Mouse (Mus musculus): Measurements from ENCODE around the gene Rhof.

The Rhof gene

GRCm38 (mm10) chr5:123110296-123110721 is 22.2 kb downstream of the Rhof start:
- DNase-seq (ENCODE audit: low read depth, low spot score): no peak

DNA sequence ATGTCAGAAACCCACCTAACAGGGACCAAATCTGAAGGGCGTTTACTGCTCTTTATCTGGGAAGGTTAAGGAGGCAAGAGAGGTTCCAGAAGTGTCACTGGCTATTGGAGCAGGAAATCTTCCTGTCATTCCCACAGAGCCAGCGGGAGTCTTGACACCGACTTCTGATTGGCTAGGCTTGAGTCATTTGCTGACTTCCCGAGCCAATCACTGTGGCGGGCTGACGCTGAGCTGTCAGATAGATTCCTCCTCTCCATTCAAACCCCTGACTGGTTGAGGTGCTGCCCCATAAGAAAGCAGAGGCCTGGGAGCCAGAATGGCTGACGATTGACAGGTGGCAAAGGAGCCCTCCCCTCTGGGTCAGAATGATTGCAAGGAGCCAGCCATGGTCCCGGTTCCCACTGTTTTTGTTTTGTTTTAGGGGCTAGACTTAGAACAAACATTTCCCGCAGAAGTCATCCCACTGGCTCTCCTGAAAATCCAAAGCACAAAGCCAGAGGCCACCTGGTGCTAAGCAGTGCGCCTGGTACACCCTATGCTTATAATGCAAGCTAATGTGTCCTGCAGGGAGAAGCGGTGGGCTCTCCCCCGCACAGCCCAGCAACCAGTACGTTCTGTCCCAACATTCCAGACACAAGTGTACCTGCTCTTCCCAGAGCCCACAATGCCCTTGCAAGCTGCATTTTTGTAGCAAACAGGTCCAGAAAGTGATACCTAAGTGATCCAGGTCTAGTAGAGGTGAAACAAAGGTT is 22.9 kb downstream of the Rhof start:
- no peak for DNase-seq (ENCODE audit: low read depth, low spot score)

GRCm38 (mm10) chr5:123104769-123105168 is 27.7 kb downstream of the Rhof start:
- DNase-seq (ENCODE audit: low read depth, low spot score): no peak

- peak; percentile 65 for DNase-seq (ENCODE audit: low read depth, low spot score)
Measured at GRCm38 (mm10) chr5:123103556-123103955, 28.9 kb downstream of the Rhof start.

DNA sequence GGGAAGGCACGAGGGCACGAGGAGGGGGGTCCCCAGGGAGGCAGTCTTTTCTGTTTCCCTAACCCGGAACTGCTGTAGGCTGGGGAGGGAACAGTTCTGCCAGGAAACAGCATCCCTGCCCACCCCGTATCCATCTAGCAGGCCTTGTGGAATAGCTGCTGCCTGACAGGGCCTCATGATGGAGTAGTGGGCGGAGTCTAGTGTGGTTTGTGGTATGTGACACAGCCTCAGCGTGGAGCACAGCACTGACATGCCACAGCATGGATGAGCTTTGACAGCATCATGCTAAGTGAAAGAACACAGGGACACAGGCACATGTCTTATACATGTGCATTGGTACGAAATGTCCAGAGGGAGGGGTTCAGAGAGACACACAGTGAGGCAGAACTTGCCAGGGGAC is 30.1 kb downstream of the Rhof start:
- no peak for DNase-seq (ENCODE audit: low read depth, low spot score)

DNA sequence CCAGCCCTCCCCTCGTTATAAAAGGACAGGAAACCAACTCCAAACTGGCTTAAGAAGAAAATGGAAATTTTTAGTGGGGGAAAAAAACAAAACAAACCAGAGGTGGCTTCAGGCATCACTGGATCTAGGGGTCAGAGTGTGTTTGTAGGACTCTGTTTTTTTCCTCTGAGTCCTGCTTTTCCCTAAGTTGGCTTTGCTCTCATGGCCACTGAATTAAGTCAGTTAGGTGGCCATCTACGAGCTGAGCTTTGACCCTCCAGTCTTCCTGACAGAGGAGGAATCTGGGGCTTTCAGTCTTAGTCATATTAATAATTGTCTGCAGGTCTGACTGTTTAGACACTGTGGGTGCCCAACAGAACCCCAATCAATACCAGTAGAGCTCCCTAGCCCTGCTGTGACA is 34.0 kb downstream of the Rhof start:
- no peak for DNase-seq (ENCODE audit: low read depth, low spot score)

DNA sequence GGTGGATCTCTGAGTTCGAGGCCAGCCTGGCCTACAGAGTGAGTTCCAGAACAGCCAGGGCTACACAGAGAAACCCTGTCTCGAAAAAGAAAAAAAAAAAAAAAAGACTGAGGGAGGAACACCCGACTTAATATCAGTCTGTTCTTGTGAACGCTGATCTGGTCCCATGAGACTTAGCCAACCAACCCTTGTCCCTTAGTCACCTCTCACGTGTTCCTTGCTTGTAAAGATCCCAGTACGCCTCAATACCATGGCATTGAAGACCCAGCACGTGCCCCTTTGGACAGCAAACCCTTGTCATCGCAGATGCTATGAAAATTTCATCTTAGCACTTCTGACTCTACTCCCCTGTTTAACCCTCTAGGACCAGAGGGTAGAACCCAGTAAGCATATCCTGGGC is 36.2 kb downstream of the Rhof start:
- no peak for DNase-seq (ENCODE audit: low read depth, low spot score)

DNA sequence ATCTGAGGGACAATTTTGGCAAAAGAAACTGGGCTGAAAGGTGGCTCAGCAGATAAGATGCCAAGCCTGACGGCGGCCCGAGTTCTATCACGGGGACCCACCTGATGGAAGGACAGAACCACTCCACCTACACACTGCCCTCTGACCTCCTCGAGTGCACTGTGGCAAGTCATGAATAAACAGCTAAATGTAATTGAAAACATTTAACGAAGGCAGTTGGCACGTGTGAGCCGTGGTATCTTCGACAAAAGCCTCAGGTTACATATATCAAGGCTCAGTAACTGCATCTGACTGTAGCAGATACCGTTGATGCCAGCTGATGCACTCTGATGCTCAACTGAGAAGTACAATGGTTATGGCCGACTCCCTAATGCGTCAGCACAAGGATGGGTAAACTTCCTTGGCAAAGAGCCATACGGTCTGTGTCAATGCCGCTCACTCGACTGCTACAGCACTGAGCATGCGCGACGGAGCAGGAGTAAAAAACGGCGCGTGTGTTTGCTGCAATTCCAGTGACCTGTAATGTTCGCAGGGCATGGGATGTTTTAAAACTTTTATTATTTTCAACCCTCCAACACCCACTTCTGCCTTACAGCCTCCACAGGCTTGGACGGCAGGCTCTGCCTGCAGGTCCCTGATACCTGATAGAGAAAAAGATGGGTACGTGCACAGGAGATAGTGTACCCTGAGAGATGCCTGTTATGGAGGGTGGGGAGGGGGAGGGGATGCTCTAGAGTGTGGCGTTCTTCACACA is 38.1 kb downstream of the Rhof start:
- DNase-seq (ENCODE audit: low read depth, low spot score): no peak

GRCm38 (mm10) chr5:123093077-123093633 is 39.3 kb downstream of the Rhof start:
- DNase-seq (ENCODE audit: low read depth, low spot score): no peak

DNA sequence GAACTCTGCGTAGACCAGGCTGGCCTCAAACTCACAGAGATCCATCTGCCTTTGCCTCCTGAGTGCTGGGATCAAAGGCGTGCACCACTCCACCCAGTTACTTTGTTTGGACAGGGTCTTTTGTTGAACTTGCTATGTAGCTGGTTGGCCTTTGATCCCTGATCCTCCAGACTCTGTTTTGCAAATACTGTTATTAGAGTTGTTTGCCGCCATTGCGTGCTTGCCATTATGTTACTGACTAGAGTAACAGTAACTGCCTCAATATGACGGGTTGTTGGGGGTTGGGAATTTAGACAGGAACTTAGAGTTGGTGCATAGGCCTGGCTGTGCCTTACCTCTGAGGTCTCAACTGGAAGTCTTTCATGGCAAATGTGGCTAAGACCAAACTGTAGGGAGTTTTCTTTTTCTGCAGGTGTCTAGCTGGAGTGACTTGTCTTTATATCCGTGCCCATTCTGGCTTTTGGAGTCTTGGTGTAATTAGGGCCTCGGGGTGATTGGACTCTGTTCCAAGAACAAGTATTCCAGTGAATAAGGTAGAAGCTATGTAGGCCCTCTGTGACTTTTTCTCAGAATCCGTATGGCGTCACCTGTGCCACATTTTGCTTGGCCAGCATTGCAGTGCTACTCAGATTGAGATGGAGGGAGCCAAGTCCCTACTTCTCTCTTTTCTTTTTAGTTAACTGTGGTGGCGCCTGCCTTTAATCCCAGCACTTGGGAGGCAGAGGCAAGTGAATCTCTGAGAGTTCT is 41.8 kb downstream of the Rhof start:
- no peak for DNase-seq (ENCODE audit: low read depth, low spot score)

DNA sequence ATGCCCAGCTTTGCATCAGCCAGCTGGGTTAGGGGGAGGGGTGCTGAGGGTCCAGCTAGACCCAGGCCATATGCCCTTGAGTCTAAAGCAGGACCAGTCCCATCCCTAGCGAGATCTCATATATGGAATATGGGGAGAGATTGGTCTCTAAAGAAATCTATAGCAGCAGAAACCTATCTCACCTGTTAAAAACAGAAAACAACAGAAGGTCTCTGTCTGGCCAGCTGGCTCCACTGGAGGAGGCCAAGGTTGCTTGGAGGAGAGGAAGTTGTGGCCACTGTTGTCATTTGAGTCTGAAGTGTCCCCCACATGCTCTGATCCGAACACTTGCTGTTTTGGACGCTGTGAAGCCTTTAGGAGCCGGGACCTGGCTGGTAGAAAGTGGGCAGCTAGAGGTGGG is 43.7 kb downstream of the Rhof start:
- DNase-seq (ENCODE audit: low read depth, low spot score): no peak

DNA sequence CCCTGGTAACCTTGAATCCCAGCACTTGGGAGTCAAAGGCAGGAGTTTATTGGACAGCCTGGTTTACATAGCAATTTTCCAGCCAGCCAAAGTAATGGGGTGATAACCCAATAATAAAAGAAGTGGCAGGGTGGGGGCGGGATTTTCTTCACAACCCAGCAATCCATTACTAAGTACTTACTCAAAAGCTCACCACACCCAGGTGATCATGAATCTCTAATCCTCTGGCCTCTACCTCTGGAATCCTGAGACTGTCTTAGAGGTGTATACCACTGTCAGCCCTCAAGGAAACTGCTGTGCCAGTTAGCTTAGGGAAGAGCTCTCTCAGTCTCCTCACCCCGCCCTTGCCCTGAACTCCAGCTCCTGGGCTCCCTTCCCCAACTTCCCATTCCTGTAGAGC is 46.0 kb downstream of the Rhof start:
- no peak for DNase-seq (ENCODE audit: low read depth, low spot score)

DNA sequence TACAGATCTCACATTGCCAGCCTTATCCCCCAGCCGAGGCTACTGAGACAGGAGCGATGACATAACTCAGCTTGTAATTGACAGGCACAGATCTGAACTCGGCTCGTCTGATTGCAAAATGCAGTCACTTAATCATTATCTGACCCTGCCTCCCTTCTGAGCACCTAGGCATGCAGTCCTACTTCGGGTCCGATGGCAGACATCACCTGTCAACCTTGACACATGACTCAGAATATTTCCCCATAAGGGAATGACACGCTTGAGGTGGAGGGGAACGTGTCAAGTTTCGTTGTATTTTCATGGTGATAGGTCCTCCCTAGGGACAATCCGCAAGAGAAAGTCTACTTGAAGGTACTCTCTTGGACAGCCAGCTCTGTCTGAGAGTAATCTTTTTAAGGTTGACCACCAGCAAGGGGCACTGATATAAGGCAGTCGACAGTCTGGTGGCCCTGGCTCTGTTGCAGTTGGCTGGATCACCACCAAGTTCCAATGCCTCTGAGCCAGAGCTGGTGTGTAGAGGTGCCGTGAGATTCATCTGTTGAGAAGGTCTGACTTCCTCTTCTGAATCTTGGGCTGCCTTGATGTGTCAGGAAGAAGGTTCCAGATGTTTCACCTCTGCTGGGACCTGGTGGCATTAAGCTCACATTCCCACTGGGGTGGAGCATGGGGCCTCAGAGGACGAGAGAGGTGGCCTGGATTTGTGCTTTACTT is 49.0 kb downstream of the Rhof start:
- no peak for DNase-seq (ENCODE audit: low read depth, low spot score)

- DNase-seq (ENCODE audit: low read depth, low spot score): no peak
Measured at GRCm38 (mm10) chr5:123080510-123080909, 52.0 kb downstream of the Rhof start.

DNA sequence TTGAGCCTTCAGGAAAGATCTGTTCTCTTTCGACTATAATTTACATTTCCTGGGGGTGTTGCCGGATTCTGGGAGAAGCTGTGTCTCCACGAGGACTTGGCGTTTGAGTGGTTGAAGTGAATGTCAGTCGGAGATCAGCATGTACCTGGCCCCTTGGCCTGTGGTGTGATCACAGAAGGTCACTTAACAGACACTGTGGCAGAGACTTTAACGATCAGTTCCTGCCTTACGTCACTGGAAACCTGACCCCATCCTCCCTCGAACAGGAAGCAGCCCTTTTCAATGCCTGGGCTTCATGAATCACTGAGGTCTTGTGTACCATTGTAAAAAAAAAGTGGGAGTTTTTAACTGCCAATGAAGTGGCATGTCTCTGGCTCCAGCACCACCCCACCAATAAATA is 52.5 kb downstream of the Rhof start:
- no peak for DNase-seq (ENCODE audit: low read depth, low spot score)

DNA sequence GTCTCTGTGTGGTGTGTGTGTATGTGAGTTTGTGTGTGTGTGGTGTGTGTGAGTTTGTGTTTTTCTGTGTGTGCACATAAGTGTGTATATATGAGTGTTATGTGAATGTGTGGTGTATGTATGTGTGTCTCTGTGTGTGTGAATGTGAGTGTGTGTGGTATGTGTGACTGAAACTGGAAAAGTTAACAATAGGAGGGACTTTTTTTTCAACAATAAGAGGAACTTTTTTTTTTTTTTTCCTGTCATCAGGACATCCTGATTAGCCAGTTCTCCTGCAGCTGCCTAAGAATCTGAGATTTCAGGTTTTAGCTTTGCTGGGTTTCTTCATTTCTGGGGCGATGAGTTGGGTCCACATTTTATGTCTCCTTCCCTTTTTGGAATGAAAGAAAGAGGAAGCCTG is 52.9 kb downstream of the Rhof start:
- no peak for DNase-seq (ENCODE audit: low read depth, low spot score)

- no peak for DNase-seq (ENCODE audit: low read depth, low spot score)
Measured at GRCm38 (mm10) chr5:123076419-123077281, 55.8 kb downstream of the Rhof start.

DNA sequence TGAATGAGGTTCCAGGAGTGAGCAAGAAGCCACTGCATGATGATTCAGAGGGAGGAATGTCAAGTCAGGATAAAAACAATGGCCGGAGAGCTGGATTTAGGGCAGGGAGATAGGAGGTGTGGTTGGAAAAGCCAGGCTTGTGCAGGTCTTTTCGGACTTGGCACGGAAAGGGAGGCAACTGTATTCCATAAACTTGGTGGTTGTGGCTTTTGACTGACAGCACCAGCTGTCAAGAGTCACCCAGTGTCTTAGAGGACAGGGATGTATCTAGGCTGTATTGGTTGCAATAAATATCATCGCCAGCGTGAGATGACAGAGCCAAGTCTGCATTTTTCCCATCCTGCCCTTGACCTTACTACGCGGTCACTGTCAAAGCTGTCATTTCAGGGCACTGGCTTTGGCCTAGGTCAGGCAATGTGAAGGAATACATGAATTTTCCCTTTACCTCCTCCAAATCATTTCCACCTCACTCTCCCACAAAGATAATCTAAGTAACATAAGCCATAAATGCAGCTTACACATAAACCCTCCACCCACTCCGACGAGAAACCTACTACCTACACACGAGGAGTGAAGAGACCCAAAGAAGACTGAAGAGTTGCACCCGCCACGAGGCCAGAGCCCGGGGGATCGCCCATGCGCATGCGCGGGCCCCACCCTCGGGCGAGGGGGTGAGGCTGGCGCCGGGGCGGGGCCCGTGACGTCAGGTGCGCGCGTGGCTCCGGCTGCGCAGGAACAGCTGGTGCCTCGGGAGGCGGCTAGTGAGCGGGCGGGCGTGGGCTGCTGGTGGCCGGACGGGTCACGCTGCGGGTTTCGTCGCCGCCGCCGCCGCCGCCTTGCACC is 56.7 kb downstream of the Rhof start:
- DNase-seq (ENCODE audit: low read depth, low spot score): peak; percentile 95

DNA sequence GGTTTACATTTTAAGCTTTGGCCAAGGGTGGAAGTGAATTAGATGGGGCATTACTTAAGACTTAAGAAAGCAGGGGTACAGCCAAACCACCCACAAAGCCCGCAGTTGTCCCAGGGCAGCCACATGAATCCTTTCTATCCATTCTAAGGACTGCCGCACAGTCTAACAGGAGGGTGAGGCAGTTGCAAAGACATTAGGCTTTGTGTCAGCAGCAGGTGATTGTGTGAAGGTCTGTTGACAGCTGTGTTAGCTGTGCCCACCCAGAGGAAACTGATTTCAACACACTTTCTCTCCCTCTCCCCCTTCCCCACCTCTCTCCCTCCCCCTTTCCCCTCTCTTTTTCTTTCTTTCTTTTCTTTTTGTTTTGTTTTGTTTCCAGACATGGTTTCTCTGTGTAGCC is 63.8 kb downstream of the Rhof start:
- DNase-seq (ENCODE audit: low read depth, low spot score): no peak

DNA sequence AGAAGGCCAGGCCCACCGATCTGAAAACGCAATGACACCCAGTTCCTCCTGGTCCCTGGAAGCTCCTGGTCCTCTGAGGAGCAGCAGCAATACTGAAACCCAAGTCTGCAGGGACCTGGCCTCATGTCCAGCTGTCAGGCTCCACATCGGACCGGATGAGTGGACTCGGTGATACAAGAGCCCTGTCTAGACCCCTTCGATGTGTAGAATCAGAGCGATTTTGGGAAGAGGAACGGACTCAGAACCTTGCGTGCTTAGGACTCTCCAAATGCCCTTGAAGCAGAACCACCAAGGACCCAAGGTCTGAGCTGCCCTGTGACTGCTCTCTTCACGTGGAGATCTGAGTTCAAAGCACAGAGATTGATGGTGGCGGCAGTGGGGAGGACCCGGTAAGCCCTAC is 64.4 kb downstream of the Rhof start, which contains the start of gene Tmem120b:
Tmem120b (plus strand) TSS at position 301 of the 400 bp plus-strand sequence.
- DNase-seq (ENCODE audit: low read depth, low spot score): no peak

Data from skeletal muscle tissue, adult 2 months (tissue).